21 mouse cellular contexts compared by ENCODE assay signal in genomic region chr10:7928996-7929395, GRCm38 (mm10).
"Had no signal": no experiment of that assay in that cellular context is flagged by ENCODE, and none has a peak within 500 bp of the region (broad histone marks: within the 10 kb centered on the region; RNA-seq: fewer than 3 reads in every experiment).

No protein-coding gene starts in this region.

- H3K9me3 ChIP-seq: kidney, embryonic 15.5 days; limb, embryonic 12.5 days; limb, embryonic 15.5 days; midbrain, embryonic 10.5 days; midbrain, embryonic 13.5 days; neural tube, embryonic 13.5 days had no signal

- H3K4me2 ChIP-seq: kidney, embryonic 15.5 days; limb, embryonic 12.5 days; limb, embryonic 15.5 days; liver, embryonic 11.5 days; lung, embryonic 14.5 days; midbrain, embryonic 13.5 days; neural tube, embryonic 13.5 days had no signal

- ATAC-seq: liver, postnatal 0 days; lung, postnatal 0 days; midbrain, embryonic 13.5 days; midbrain, embryonic 16.5 days had no signal

- H3K9ac ChIP-seq: kidney, embryonic 15.5 days; limb, embryonic 12.5 days; limb, embryonic 15.5 days; liver, embryonic 14.5 days; liver, postnatal 0 days; lung, embryonic 14.5 days; midbrain, embryonic 13.5 days; neural tube, embryonic 13.5 days had no signal

- H3K27ac ChIP-seq: kidney, embryonic 15.5 days; limb, embryonic 12.5 days; limb, embryonic 15.5 days; liver, embryonic 14.5 days; macrophage; midbrain, embryonic 10.5 days; midbrain, embryonic 13.5 days; neural tube, embryonic 13.5 days had no signal

- DNase-seq: kidney, postnatal 10 days; kidney, postnatal 36 days; left cerebral cortex, postnatal 4 days; liver, postnatal 0 days; lung, embryonic 14.5 days; retina, postnatal 1 day; thymus, adult 2 months; thymus, postnatal 14 days; thymus, postnatal 4 days had no signal

- H3K4me1 ChIP-seq: kidney, embryonic 15.5 days; limb, embryonic 15.5 days; midbrain, embryonic 10.5 days; midbrain, embryonic 13.5 days had no signal

- H3K27me3 ChIP-seq: kidney, embryonic 15.5 days; limb, embryonic 12.5 days; limb, embryonic 15.5 days; midbrain, embryonic 13.5 days; neural tube, embryonic 13.5 days had no signal

- H3K36me3 ChIP-seq: limb, embryonic 15.5 days; midbrain, embryonic 13.5 days had no signal

- H3K4me3 ChIP-seq: kidney, embryonic 15.5 days; limb, embryonic 12.5 days; limb, embryonic 15.5 days; midbrain, embryonic 10.5 days; midbrain, embryonic 13.5 days; myocyte; neural tube, embryonic 13.5 days had no signal
